Mouse (Mus musculus) embryo, embryonic 10 days (tissue): ENCODE data around the gene Morn2.

ENCODE experiments used
- DNase-seq: peaks from one replicate; pipeline ENCODE4 v3.0.0-alpha.2; 2015; ENCODE audit warnings: low spot score

Gene Morn2

DNA sequence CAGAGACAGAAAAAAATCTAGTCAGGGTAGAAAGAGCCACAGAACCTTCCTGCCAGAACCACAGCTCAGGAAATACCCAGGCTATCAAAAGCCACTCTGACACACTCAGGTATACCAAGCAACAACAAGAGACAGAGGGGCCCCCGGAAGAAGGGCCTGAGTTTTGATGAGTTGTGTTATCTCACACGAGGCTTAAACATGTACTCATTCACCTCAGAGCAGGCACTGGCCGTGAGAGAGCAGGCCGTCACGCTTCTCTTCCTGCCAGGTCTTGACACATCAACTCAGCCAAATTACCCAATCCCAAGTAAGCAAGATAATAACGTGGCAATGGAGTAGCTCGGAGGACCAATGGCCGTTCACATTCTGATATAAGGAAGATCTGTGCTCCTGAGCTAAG lies 33.7 kb downstream of the Morn2 start:
- DNase-seq, result no peak

DNA sequence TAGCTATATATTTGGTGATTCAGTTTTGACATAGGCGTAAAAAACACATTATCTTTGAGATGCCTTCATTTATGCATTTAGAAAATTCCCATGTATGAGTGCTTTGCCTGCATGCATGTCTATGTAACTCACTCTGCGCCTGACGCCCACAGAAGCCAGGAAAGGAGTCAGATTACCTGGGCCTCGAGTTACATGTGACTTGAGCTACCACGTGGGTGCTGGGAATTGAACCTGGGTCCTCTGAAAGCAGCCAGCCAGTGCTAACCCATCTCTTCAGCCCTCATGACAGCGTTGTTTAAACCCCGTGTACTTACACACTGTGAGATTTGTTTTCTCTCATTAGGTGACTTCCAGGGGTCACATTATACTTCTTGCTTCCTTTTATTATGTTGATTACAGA lies 34.5 kb downstream of the Morn2 start:
- DNase-seq, result no peak

GRCm38 (mm10) chr17:80325456-80325855 lies 35.5 kb downstream of the Morn2 start:
- DNase-seq, result no peak

GRCm38 (mm10) chr17:80326431-80326830 lies 36.4 kb downstream of the Morn2 start:
- no peak for DNase-seq

- no peak for DNase-seq
Measured at GRCm38 (mm10) chr17:80332386-80332785, 42.4 kb downstream of the Morn2 start.

GRCm38 (mm10) chr17:80345277-80345676 lies 55.3 kb downstream of the Morn2 start:
- peak; percentile 26 for DNase-seq

DNA sequence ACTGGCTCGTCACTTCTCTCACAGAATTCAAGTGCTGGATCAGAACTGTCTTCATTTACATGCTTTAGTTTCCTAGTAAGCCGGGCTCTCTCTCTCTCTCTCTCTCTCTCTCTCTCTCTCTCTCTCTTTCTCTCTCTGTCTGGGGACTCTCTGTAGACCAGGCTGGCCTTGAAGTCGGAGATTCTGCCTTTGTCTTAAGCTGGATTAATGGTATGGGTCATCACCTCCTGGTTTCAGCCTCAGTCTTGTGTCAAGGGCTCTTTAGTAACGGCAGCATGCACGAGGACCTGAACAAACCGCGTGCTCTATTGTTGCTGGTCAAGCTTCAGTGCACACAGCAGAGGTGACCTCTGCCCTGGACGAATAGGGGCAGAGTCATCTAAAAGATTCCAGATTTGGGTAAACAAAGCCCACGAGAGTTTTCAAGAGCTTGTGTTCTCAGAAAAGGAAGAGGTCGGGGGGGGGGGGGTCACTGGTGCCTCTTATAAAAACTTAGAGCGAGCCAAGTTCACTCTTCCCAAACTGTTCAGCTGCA lies 56.7 kb downstream of the Morn2 start:
- peak; percentile 74 for DNase-seq
